Mouse (Mus musculus) urinary bladder, adult 2 months (tissue): ENCODE data around the gene Kcnj8. TPM values are rescaled to one million over a fixed set of nuclear protein-coding genes. Genes with fewer than 3 reads are reported as not detected.

Experiments
- polyA plus RNA-seq: library from polyadenylated mRNA; depleted of rRNA; stranded (reverse); fragments of >200 nt; gene quantifications from 2 replicates; pipeline ENCODE4 v1.2.3, GENCODE M21; 2012; rRNA removed

The Kcnj8 gene
- polyA plus RNA-seq, 1 experiment = 21.7 TPM

Other genes starting within 250 kb of the Kcnj8 start
- gene Slco1a5, start 248.6 kb downstream of the Kcnj8 start, polyA plus RNA-seq = not detected in 2 replicates
- gene Pyroxd1, start 226.0 kb downstream of the Kcnj8 start, polyA plus RNA-seq = 12.8 and 14.1 TPM in 2 replicates
- 12.0 and 13.2 TPM in 2 replicates for gene Recql, start 184.5 kb downstream of the Kcnj8 start, polyA plus RNA-seq
- gene Golt1b, start 184.4 kb downstream of the Kcnj8 start, polyA plus RNA-seq = 22.0 and 23.8 TPM in 2 replicates
- 1.8 and 2.0 TPM in 2 replicates for gene Spx, start 158.2 kb downstream of the Kcnj8 start, polyA plus RNA-seq
- 0.04 and 0.44 TPM in 2 replicates for gene Gys2, start 98.5 kb downstream of the Kcnj8 start, polyA plus RNA-seq
- 564 and 701 TPM in 2 replicates for gene Ldhb, start 63.7 kb downstream of the Kcnj8 start, polyA plus RNA-seq
- gene Abcc9, start 130.7 kb upstream of the Kcnj8 start, polyA plus RNA-seq = 20.2 and 33.7 TPM in 2 replicates
- gene Cmas, start 185.1 kb upstream of the Kcnj8 start, polyA plus RNA-seq = 44.3 and 47.6 TPM in 2 replicates
- gene Sult6b2, start 232.9 kb upstream of the Kcnj8 start, polyA plus RNA-seq = not detected in 2 replicates